Mouse (Mus musculus): Measurements from ENCODE around the gene Olfr223.

DNA sequence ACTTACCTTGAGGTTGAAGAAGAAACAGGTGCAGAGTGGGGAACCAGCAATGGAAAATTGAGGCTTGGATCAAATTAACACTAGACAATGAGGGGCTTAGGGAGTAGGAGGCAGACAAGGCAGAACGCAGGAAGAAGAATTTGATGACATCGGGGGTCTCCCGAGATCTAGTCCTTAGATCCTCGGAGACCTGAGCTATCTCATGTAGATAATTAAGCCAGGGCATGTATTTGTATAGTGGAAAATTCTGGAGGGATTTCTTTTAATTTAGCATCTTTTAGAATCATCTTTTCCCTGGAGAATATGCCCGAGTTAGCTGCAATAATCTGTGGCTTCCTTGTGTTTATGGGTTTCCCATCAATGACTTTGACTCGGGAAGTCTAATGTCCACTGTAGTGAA is at the start of gene Olfr223:
- TF ChIP-seq POLR2A (IDR thresholded peaks at IDR 0.05; ENCODE audit: extremely low read depth, insufficient read depth, low read length) (no peak), CTCF (IDR thresholded peaks at IDR 0.05; ENCODE audit: low read depth, low read length) (no peak)
